Mouse (Mus musculus) hindbrain, embryonic 16.5 days (tissue): Measurements from ENCODE around the gene Iqschfp. TPM values are rescaled to one million over a fixed set of nuclear protein-coding genes. Genes with fewer than 3 reads are reported as not detected.
A peak's percentile ranks its signal among the peaks of the same experiment; 100 is the strongest.

ENCODE experiments used
- ATAC-seq: fragments of 200-750 bp; cut with Nextera tagmentation; 2 replicates; pipeline ENCODE4 v1.8.0; 2017; ENCODE audit warnings: moderate TSS enrichment, moderate library complexity
- H3K27ac ChIP-seq: fragments of 300-500 bp; sonication (generic); 2 replicates; pipeline ENCODE4 v1.5.1; 2014; ENCODE audit warnings: low read depth, mild to moderate bottlenecking, control low read depth, low read length, moderate library complexity
- H3K27me3 ChIP-seq: fragments of 300-500 bp; sonication (generic); replicated peaks from 2 replicates; pipeline ENCODE4 v1.6.1; 2014; ENCODE audit warnings: low read length; ENCODE audit not compliant: control insufficient read depth, insufficient read depth
- H3K36me3 ChIP-seq: fragments of 300-500 bp; sonication (generic); 2 replicates; pipeline ENCODE4 v1.6.1; 2014; ENCODE audit warnings: mild to moderate bottlenecking, low read length, moderate library complexity, mixed read lengths; ENCODE audit not compliant: control insufficient read depth, insufficient read depth
- H3K4me1 ChIP-seq: fragments of 300-500 bp; sonication (generic); 2 replicates; pipeline ENCODE4 v1.6.1; 2014; ENCODE audit warnings: low read depth, low read length; ENCODE audit not compliant: control insufficient read depth, insufficient read depth
- H3K4me2 ChIP-seq: fragments of 300-500 bp; sonication (generic); 2 replicates; pipeline ENCODE4 v1.6.1; 2014; ENCODE audit warnings: mild to moderate bottlenecking, low read length, control low read depth, moderate library complexity
- H3K4me3 ChIP-seq: fragments of 300-500 bp; sonication (generic); 2 replicates; pipeline ENCODE4 v1.5.1; 2014; ENCODE audit warnings: mild to moderate bottlenecking, low read length, control low read depth, moderate library complexity
- H3K9ac ChIP-seq: fragments of 300-500 bp; sonication (generic); 2 replicates; pipeline ENCODE4 v1.6.1; 2014; ENCODE audit warnings: low read depth, mild to moderate bottlenecking, control low read depth, low read length, moderate library complexity
- H3K9me3 ChIP-seq: fragments of 300-500 bp; sonication (generic); 2 replicates; pipeline ENCODE4 v1.6.1; 2014; ENCODE audit warnings: mild to moderate bottlenecking, low read length, moderate library complexity; ENCODE audit not compliant: control insufficient read depth
- WGBS: fragments of 180-500 bp; shearing (Covaris S2); extraction: QIAGEN DNeasy Blood & Tissue Kit; methylation state at CpG from one replicate; pipeline ENCODE4 v1.1.7; 2014; 5-methylcytosine and 5-hydroxymethylcytosine counted together
- polyA plus RNA-seq: library from polyadenylated mRNA; unstranded; fragments of >200 nt; fragmentation: Nextera tagmentation; extraction: Ambion mirVana; gene quantifications from 2 replicates; pipeline ENCODE4 v1.2.1, GENCODE M21; 2015

The Iqschfp gene
- polyA plus RNA-seq, 1 experiment from 2014 or later, result 4.8 TPM

DNA sequence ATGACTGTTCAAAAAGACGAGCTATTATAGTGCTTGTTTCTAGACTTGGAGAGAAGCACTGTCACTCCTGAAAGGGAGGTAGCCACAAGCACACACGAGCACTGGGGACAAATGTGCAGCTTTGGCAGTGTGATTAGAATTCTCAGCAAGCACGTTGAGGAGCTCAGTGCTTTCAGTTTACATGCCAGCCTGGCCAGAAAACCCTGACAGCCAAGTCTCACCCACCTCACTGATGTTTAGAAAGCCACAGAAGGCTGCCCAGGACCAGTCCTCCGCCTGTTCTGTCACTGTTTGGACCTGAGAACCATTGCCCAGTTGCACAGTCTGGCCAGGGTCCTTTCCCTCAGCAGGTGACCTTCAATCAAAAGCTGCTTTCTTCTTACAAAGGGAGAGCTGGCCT lies 768.5 kb downstream of the Iqschfp start:
- Histone ChIP-seq H3K9me3 (no peaks in the 10 kb centered on the region), H3K4me3 (no peak overlapping the region), H3K27me3 (no peaks in the 10 kb centered on the region), H3K36me3 (no peaks in the 10 kb centered on the region), H3K27ac (no peak overlapping the region), H3K4me2 (no peak overlapping the region), H3K9ac (no peak overlapping the region), H3K4me1 (no peaks in the 10 kb centered on the region)
- WGBS, result 56% methylated on average over 4 of the region's 4 CpGs
- peak; percentile 68; the same call in 1 of the 2 replicates for ATAC-seq

DNA sequence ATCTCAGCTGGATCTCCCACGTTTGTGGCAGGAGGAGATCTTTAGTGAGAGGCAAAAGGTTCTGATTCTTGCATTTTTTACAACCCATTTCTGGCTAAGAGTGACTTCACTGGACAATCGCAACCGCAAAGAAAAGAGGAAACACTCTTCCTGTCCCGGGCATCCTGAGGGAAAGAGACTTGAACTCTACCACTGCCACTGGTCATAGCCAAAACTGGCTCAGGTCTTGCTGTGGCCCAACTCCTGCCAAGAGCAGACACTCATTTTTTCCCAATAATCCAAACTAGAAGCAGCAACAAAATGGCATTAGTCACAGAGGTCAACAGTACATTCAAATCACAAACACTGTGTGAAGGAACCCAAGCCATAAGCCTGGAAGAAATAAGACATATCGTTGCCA lies 770.4 kb downstream of the Iqschfp start:
- Histone ChIP-seq H3K9ac (no peak overlapping the region), H3K4me3 (no peak overlapping the region), H3K36me3 (no peaks in the 10 kb centered on the region), H3K27me3 (no peaks in the 10 kb centered on the region), H3K4me1 (no peaks in the 10 kb centered on the region), H3K9me3 (no peaks in the 10 kb centered on the region), H3K27ac (no peak overlapping the region), H3K4me2 (no peak overlapping the region)
- WGBS, result 84% methylated on average over 5 of the region's 5 CpGs
- no peak for ATAC-seq

DNA sequence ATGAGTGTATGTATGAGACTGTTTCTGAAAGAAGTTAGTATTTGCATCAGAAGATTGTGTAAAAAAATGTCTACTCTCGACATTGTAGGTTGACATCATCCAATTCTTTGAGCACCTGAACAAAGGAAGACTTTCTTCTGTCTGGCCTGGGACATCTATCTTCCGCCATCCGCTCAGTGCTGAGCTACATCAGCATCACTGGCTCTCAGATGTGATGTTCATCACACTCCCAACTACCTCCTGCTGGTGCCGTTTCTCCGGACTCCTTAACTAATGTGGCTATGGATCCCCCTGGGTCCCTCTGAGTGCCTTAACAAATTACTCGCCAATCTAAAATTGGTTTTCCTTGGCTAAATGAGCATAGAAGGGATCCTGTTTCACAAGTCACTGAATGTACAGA lies 772.3 kb downstream of the Iqschfp start:
- Histone ChIP-seq H3K36me3 (no peaks in the 10 kb centered on the region), H3K27me3 (no peaks in the 10 kb centered on the region), H3K27ac (no peak overlapping the region), H3K9ac (no peak overlapping the region), H3K4me3 (no peak overlapping the region), H3K9me3 (no peaks in the 10 kb centered on the region), H3K4me1 (no peaks in the 10 kb centered on the region), H3K4me2 (no peak overlapping the region)
- WGBS, result 48% methylated on average over 6 of the region's 6 CpGs
- ATAC-seq, result no peak

DNA sequence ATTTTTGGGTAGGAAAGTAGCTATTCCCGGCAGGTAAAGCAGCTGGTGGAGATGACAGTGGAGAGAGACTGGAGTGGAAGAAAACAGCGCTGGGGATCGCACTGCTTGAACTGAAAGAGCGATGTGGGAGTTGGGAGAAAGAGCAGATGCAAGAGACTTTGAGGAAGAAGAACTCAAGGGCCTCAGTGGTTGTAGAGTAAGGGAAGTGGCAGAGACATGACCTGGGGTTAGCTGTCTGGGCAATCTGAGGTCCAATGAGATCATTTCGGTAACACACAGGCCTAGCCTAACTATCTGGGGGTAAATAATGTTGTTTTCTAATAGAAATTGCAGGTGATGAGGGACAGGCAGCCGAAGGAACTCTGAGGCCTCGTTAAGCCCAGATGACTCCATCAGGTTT lies 774.3 kb downstream of the Iqschfp start:
- ATAC-seq, result no peak
- H3K9me3 ChIP-seq, result no peaks in the 10 kb centered on the region
- H3K4me1 ChIP-seq, result no peaks in the 10 kb centered on the region
- no peak overlapping the region for H3K9ac ChIP-seq
- H3K27ac ChIP-seq, result no peak overlapping the region
- H3K4me2 ChIP-seq, result no peak overlapping the region
- H3K4me3 ChIP-seq, result no peak overlapping the region
- no peaks in the 10 kb centered on the region for H3K36me3 ChIP-seq
- H3K27me3 ChIP-seq, result no peaks in the 10 kb centered on the region
- 93% methylated on average over 7 of the region's 7 CpGs for WGBS

DNA sequence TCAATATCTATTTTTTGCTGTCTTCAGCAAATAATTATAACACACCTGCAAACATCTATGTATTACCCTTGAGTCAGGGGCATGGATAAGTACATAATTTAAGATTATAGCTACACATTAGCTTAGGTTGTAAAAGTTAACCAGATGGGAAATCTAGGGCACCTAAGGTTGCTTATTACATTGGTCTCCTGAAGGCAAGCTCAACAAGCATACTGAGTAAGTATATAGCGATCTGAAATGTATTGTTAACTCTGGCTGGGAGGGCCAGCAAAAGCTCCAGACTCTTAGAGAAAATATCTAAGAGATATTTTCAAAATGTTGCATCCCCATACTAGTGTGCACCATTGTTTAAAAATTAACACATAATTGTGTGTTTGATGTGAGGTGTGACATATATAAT lies 775.8 kb downstream of the Iqschfp start:
- Histone ChIP-seq H3K27me3 (no peaks in the 10 kb centered on the region), H3K9ac (no peak overlapping the region), H3K36me3 (no peaks in the 10 kb centered on the region), H3K27ac (no peak overlapping the region), H3K4me3 (no peak overlapping the region), H3K9me3 (no peaks in the 10 kb centered on the region), H3K4me2 (no peak overlapping the region), H3K4me1 (no peaks in the 10 kb centered on the region)
- ATAC-seq, result no peak; the same call in 1 of the 2 replicates
- WGBS, result 88% methylated on average over 1 of the region's 1 CpGs

DNA sequence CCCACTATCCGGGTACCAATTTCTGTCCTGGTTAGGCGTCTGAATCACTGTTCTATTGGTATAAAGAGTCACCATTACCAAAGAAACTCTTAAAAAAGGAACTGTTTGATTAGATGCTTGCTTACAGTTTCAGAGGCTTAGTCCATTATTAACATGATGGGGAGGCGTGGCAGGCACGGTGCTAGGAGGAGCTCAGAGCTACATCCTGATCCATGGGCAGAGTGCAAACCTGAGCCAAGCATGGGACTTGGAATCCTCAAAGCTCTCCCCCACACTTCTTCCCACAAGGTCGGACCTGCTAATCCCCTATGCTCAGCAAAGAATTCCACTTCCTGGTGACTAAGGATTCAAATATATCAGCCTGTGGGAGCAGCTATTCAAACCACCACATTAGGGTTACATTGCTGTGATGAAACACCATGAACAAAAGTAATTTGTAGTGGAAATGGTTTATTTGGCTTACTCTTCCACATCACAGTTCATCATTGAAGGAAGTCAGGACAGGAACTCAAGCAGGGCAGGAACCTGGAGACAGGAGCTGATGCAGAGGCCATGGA lies 777.5 kb downstream of the Iqschfp start:
- Histone ChIP-seq H3K4me1 (no peaks in the 10 kb centered on the region), H3K9me3 (no peaks in the 10 kb centered on the region), H3K36me3 (no peaks in the 10 kb centered on the region), H3K4me2 (no peak overlapping the region), H3K4me3 (no peak overlapping the region), H3K27me3 (no peaks in the 10 kb centered on the region), H3K27ac (no peak overlapping the region), H3K9ac (no peak overlapping the region)
- 88% methylated on average over 5 of the region's 5 CpGs for WGBS
- ATAC-seq, result no peak

DNA sequence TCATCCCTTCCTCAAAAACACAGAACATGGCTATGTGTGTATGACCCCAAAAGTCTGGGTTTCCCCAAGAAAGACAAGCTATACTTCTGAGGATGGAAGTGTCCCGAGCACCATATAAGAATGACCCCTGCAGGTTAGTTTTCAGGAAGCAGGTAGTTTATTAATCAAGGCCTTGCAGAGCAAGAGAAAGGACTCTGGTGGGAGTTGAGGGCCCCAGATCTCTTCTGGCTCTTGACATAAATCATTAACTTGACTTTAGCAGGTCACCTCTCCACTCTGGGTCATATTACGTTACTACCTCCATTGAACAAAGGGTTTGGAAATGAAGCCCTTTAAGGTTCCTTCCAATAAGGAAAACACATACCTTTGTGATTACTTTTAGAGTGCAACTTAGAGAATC lies 782.7 kb downstream of the Iqschfp start:
- ATAC-seq, result no peak
- H3K27me3 ChIP-seq, result no peaks in the 10 kb centered on the region
- H3K4me2 ChIP-seq, result no peak overlapping the region
- H3K36me3 ChIP-seq, result no peaks in the 10 kb centered on the region
- H3K9ac ChIP-seq, result no peak overlapping the region
- H3K4me3 ChIP-seq, result no peak overlapping the region
- H3K4me1 ChIP-seq, result no peaks in the 10 kb centered on the region
- H3K9me3 ChIP-seq, result no peaks in the 10 kb centered on the region
- 80% methylated on average over 2 of the region's 2 CpGs for WGBS
- no peak overlapping the region for H3K27ac ChIP-seq

DNA sequence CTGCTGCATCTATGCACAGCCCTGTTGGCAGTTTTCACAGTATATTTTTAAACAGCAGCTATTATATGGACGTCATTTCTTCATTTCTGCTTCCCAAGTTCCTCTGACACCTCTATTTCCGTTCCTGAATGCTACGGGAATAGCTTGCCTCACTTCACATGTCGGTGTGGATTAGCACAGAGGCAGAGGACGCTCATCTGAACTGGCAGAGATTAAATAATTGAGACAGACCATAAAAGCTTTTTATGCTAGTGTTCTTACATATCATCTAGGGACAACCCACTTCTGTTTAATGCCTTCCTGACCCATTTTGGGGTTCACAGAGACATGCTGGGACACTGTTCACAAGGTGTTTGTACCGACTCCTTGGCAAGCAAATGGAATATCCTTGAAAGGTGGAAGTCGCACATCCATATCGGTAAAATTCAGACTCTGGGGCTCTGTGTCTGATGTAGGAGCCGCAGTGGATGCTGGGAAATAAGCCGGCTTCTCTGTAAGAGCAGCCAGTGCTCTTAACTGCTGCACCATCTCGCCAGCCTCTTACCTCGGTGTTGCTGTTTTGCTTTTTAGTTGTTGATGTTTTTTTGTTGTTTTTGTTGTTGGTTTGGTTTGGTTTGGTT lies 783.3 kb downstream of the Iqschfp start:
- Histone ChIP-seq H3K27ac (no peak overlapping the region), H3K4me3 (no peak overlapping the region), H3K36me3 (no peaks in the 10 kb centered on the region), H3K9ac (no peak overlapping the region), H3K4me2 (no peak overlapping the region), H3K4me1 (no peaks in the 10 kb centered on the region), H3K9me3 (no peaks in the 10 kb centered on the region), H3K27me3 (no peaks in the 10 kb centered on the region)
- 85% methylated on average over 12 of the region's 12 CpGs for WGBS
- ATAC-seq, result no peak
